Mouse (Mus musculus): Measurements from ENCODE around the gene Tle2. TPM values are rescaled to one million over a fixed set of nuclear protein-coding genes. Genes with fewer than 3 reads are reported as not detected.
A peak's percentile ranks its signal among the peaks of the same experiment; 100 is the strongest.

Tle2 gene
- total and polyA plus RNA-seq, 2 experiments from 2014 or later = 10.4 to 11.9 TPM

- TF ChIP-seq CTCF (IDR thresholded peaks at IDR 0.05; ENCODE audit: low read depth) (no peak), EP300 (IDR thresholded peaks at IDR 0.05; ENCODE audit: low read depth) (no peak)
- Histone ChIP-seq H3K9me3 (replicated peaks; ENCODE audit: control insufficient read depth, low read length) (no peaks in the 10 kb centered on the region), H3K27me3 (ENCODE audit: control insufficient read depth, insufficient read depth, low read length) (no peaks in the 10 kb centered on the region), H3K27ac (ENCODE audit: low read depth) (no peak overlapping the region), H3K4me2 (ENCODE audit: low read depth, low read length) (no peak overlapping the region), H3K4me1 (ENCODE audit: control insufficient read depth, insufficient read depth) (peaks cover 8% of the 10 kb centered on the region), H3K4me3 (ENCODE audit: low read depth, low read length) (no peak overlapping the region), H3K9ac (replicated peaks; ENCODE audit: low read depth, low read length) (no peak overlapping the region), H3K36me3 (replicated peaks; ENCODE audit: control insufficient read depth, insufficient read depth, low read length) (no peaks in the 10 kb centered on the region)
- 71% methylated on average over 5 of the region's 5 CpGs for WGBS
- DNase-seq (ENCODE audit: low spot score) = no peak
- no peak for ATAC-seq (ENCODE audit: insufficient read depth, low read depth)
These were observed 25.4 kb upstream of the Tle2 start for GRCm38 (mm10) chr10:81548944-81549343.

DNA sequence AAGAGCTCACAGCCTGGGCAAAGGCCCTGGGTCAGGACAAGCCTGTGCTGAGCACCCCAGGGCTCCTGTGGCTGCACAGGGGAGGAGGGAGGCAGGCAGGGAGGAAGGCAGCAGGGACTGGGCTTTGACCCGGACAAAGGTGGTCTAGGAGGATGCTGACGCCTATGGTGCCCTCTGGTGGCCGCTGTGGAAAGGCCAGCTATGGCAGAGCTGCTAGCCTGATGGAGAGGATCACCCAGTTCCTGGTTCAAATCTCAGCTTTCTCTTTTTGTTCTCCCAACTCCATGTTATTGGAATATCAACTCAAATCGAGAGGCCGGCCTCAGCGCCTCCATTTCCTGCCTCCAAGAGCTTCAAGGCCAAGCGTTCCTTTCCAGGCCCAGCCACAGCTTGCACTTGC is 24.1 kb upstream of the Tle2 start:
- Histone ChIP-seq H3K4me2 (ENCODE audit: low read depth, low read length) (no peak overlapping the region), H3K27me3 (ENCODE audit: control insufficient read depth, insufficient read depth, low read length) (no peaks in the 10 kb centered on the region), H3K9ac (replicated peaks; ENCODE audit: low read depth, low read length) (no peak overlapping the region), H3K4me1 (ENCODE audit: control insufficient read depth, insufficient read depth) (peaks cover 2% of the 10 kb centered on the region; the same call in 1 of the 2 replicates), H3K9me3 (replicated peaks; ENCODE audit: control insufficient read depth, low read length) (no peaks in the 10 kb centered on the region), H3K4me3 (ENCODE audit: low read depth, low read length) (no peak overlapping the region), H3K27ac (ENCODE audit: low read depth) (no peak overlapping the region), H3K36me3 (replicated peaks; ENCODE audit: control insufficient read depth, insufficient read depth, low read length) (no peaks in the 10 kb centered on the region)
- DNase-seq (ENCODE audit: low spot score) (peak; percentile 36), ATAC-seq (ENCODE audit: insufficient read depth, low read depth) (no peak)
- 16% methylated on average over 7 of the region's 7 CpGs for WGBS
- TF ChIP-seq EP300 (IDR thresholded peaks at IDR 0.05; ENCODE audit: low read depth) = no peak
- peak; percentile 68 for TF ChIP-seq CTCF (IDR thresholded peaks at IDR 0.05; ENCODE audit: low read depth)

- peak; percentile 96 for DNase-seq (ENCODE audit: low spot score)
- TF ChIP-seq EP300 (IDR thresholded peaks at IDR 0.05; ENCODE audit: low read depth) = peak; percentile 75
- peak; percentile 69 for TF ChIP-seq CTCF (IDR thresholded peaks at IDR 0.05; ENCODE audit: low read depth)
- Histone ChIP-seq H3K36me3 (replicated peaks; ENCODE audit: control insufficient read depth, insufficient read depth, low read length) (no peaks in the 10 kb centered on the region), H3K27ac (ENCODE audit: low read depth) (peak overlapping the region; percentile 5; the same call in 1 of the 2 replicates), H3K4me2 (ENCODE audit: low read depth, low read length) (no peak overlapping the region), H3K9me3 (replicated peaks; ENCODE audit: control insufficient read depth, low read length) (no peaks in the 10 kb centered on the region), H3K27me3 (ENCODE audit: control insufficient read depth, insufficient read depth, low read length) (no peaks in the 10 kb centered on the region), H3K4me3 (ENCODE audit: low read depth, low read length) (no peak overlapping the region), H3K4me1 (ENCODE audit: control insufficient read depth, insufficient read depth) (no peaks in the 10 kb centered on the region), H3K9ac (replicated peaks; ENCODE audit: low read depth, low read length) (no peak overlapping the region)
- ATAC-seq (ENCODE audit: insufficient read depth, low read depth) = peak; percentile 98
- 1% methylated on average over 12 of the region's 12 CpGs for WGBS
These were observed 22.7 kb upstream of the Tle2 start for GRCm38 (mm10) chr10:81551597-81552102.

- DNase-seq (ENCODE audit: low spot score) (no peak), ATAC-seq (ENCODE audit: insufficient read depth, low read depth) (no peak)
- Histone ChIP-seq H3K27ac (ENCODE audit: low read depth) (no peak overlapping the region), H3K4me2 (ENCODE audit: low read depth, low read length) (no peak overlapping the region), H3K9me3 (replicated peaks; ENCODE audit: control insufficient read depth, low read length) (no peaks in the 10 kb centered on the region), H3K9ac (replicated peaks; ENCODE audit: low read depth, low read length) (no peak overlapping the region), H3K27me3 (ENCODE audit: control insufficient read depth, insufficient read depth, low read length) (no peaks in the 10 kb centered on the region), H3K36me3 (replicated peaks; ENCODE audit: control insufficient read depth, insufficient read depth, low read length) (no peaks in the 10 kb centered on the region), H3K4me3 (ENCODE audit: low read depth, low read length) (no peak overlapping the region), H3K4me1 (ENCODE audit: control insufficient read depth, insufficient read depth) (no peaks in the 10 kb centered on the region)
- TF ChIP-seq EP300 (IDR thresholded peaks at IDR 0.05; ENCODE audit: low read depth) = no peak
- peak; percentile 45 for TF ChIP-seq CTCF (IDR thresholded peaks at IDR 0.05; ENCODE audit: low read depth)
- 85% methylated on average over 5 of the region's 5 CpGs for WGBS
These were observed 21.1 kb upstream of the Tle2 start for GRCm38 (mm10) chr10:81553232-81553631.

- Histone ChIP-seq H3K27me3 (ENCODE audit: control insufficient read depth, insufficient read depth, low read length) (no peaks in the 10 kb centered on the region), H3K27ac (ENCODE audit: low read depth) (no peak overlapping the region), H3K4me2 (ENCODE audit: low read depth, low read length) (no peak overlapping the region), H3K9ac (replicated peaks; ENCODE audit: low read depth, low read length) (no peak overlapping the region), H3K4me3 (ENCODE audit: low read depth, low read length) (no peak overlapping the region), H3K9me3 (replicated peaks; ENCODE audit: control insufficient read depth, low read length) (no peaks in the 10 kb centered on the region), H3K4me1 (ENCODE audit: control insufficient read depth, insufficient read depth) (no peaks in the 10 kb centered on the region), H3K36me3 (replicated peaks; ENCODE audit: control insufficient read depth, insufficient read depth, low read length) (no peaks in the 10 kb centered on the region)
- TF ChIP-seq CTCF (IDR thresholded peaks at IDR 0.05; ENCODE audit: low read depth) (no peak), EP300 (IDR thresholded peaks at IDR 0.05; ENCODE audit: low read depth) (no peak)
- DNase-seq (ENCODE audit: low spot score) (no peak), ATAC-seq (ENCODE audit: insufficient read depth, low read depth) (no peak)
- 74% methylated on average over 6 of the region's 6 CpGs for WGBS
These were observed 20.3 kb upstream of the Tle2 start for GRCm38 (mm10) chr10:81553807-81554755.

Measured in heart, postnatal 0 days (tissue).